Mouse (Mus musculus): ENCODE measurements at regions not wholly inside any gene's neighbourhood (a gene's known extent, or its start where the extent isn't known, plus 50 kb on each side); places are given as distances from the start of the nearest gene placed in this dataset.

DNA sequence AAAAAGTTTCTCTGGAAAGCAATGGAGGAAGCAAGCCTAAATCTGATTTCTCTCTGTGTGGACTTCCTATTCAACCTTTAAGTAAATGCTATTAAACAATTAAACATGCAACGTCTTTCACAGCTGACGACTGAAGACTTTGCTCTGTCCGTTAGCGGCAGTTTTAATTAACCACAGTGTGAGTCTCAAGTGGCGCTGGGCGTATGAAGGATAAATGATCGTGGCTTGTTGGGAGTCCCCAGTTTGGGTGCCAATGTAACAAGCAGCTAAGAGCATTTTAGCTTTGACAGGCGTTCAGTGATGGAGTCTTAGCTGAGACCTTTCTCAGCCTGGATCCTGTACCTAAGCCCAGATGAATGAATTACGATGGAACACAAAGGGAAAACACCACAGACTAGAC lies 52.7 kb upstream of the Olig2 start:
- H3K4me3 ChIP-seq (replicated peaks; ENCODE audit: control insufficient read depth, low read depth, low read length): no peak overlapping the region
- H3K27ac ChIP-seq (ENCODE audit: control insufficient read depth, insufficient read depth, low read depth, low read length, poor library complexity): no peak overlapping the region
- no peak for TF ChIP-seq CTCF (IDR thresholded peaks at IDR 0.05; ENCODE audit: control insufficient read depth, insufficient read depth, low read length)
- WGBS: 82% methylated on average over 9 of the region's 9 CpGs
- no peaks in the 10 kb centered on the region for H3K4me1 ChIP-seq (ENCODE audit: control insufficient read depth, insufficient read depth, low read length)

DNA sequence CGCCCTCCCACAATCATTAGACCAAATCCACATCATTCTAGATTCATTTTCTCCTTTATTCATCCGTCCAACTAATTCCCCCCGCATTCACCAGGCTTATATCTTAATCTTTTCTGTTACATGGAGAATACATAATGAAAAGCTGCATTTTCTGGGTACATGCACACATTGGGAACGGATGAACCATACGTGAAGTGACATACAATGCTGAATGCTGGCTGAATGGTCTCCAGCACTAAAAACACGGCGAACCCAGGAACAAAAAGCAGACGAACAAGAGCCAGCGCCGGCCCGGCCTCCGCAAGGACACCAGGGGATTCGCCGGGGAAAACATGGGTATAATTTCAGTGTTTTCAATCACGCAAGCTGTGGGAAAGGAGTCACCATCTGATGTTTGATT lies 52.0 kb upstream of the Olig2 start:
- TF ChIP-seq CTCF (IDR thresholded peaks at IDR 0.05; ENCODE audit: control insufficient read depth, insufficient read depth, low read length) (no peak), POLR2A (IDR thresholded peaks at IDR 0.05; ENCODE audit: borderline replicate concordance, control insufficient read depth, low read depth, low read length) (no peak)
- WGBS: 85% methylated on average over 15 of the region's 15 CpGs
- no peaks in the 10 kb centered on the region for H3K4me1 ChIP-seq (ENCODE audit: control insufficient read depth, insufficient read depth, low read length)
- H3K4me3 ChIP-seq (replicated peaks; ENCODE audit: control insufficient read depth, low read depth, low read length): no peak overlapping the region
- no peak overlapping the region for H3K27ac ChIP-seq (ENCODE audit: control insufficient read depth, insufficient read depth, low read depth, low read length, poor library complexity)

DNA sequence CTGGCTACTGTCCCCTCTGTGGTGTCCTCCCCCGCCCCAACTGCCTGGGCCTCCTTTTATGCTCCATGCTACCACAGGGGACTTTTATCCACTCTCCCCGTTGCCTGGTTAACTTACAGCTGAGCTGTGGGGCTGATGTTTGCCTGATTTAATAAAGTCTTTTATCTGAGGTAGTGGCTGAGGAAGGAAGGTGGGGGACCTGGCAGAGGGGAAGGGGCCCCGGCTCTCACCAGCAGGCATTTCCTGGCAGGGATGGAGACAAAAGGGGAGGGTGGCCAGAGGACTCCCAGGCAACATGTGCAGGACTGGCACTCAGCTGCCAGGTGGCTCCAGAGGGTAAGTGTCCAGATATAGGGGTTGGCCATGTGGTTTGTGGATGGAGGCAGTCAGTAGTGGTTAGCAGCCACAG lies 51.4 kb upstream of the Olig2 start:
- Histone ChIP-seq H3K4me1 (ENCODE audit: control insufficient read depth, insufficient read depth, low read length) (no peaks in the 10 kb centered on the region), H3K27ac (ENCODE audit: control insufficient read depth, insufficient read depth, low read depth, low read length, poor library complexity) (no peak overlapping the region), H3K4me3 (replicated peaks; ENCODE audit: control insufficient read depth, low read depth, low read length) (no peak overlapping the region)
- WGBS: 11% methylated on average over 3 of the region's 3 CpGs
- no peak for TF ChIP-seq POLR2A (IDR thresholded peaks at IDR 0.05; ENCODE audit: borderline replicate concordance, control insufficient read depth, low read depth, low read length)
- TF ChIP-seq CTCF (IDR thresholded peaks at IDR 0.05; ENCODE audit: control insufficient read depth, insufficient read depth, low read length): no peak

DNA sequence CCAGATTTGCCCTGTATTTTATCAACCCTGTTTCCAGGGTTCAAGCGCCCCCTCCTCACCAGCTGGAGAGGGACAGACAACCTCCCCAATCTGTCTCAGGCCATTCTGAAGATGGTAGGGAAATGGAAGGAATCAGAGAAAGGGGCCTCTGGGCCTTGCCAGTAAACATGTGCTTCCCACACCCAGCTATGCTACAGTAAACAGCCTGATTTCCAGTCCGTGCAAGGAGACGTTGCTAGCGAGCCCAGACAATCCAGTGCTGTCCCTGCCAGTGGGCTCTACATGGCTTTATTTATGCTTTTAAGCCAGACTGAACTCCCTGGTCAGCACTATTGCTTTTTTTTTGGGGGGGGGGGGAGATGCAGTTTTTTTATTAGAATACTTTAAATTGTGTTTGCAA lies 50.9 kb upstream of the Olig2 start:
- 79% methylated on average over 4 of the region's 4 CpGs for WGBS
- H3K4me3 ChIP-seq (replicated peaks; ENCODE audit: control insufficient read depth, low read depth, low read length): no peak overlapping the region
- TF ChIP-seq CTCF (IDR thresholded peaks at IDR 0.05; ENCODE audit: control insufficient read depth, insufficient read depth, low read length) (no peak), POLR2A (IDR thresholded peaks at IDR 0.05; ENCODE audit: borderline replicate concordance, control insufficient read depth, low read depth, low read length) (no peak)
- no peak overlapping the region for H3K27ac ChIP-seq (ENCODE audit: control insufficient read depth, insufficient read depth, low read depth, low read length, poor library complexity)
- H3K4me1 ChIP-seq (ENCODE audit: control insufficient read depth, insufficient read depth, low read length): no peaks in the 10 kb centered on the region
